Mouse (Mus musculus) heart, postnatal 36 days (tissue): ENCODE data around the gene AI481877. TPM values are rescaled to one million over a fixed set of nuclear protein-coding genes. Genes with fewer than 3 reads are reported as not detected.
A peak's percentile ranks its signal among the peaks of the same experiment; 100 is the strongest.
"Not testable (repeated sequence)": the region's sequence is repeated elsewhere in the genome, so short reads cannot be mapped to it uniquely, and the experiment has no call there.

Experiments
- DNase-seq, 2 experiments: peaks; one replicate each; pipeline ENCODE4 v3.0.0; 2021 to 2022
- intact Hi-C: fragments of 180-260 bp; cut with DNase I; formaldehyde crosslinking; loops from one replicate; pipeline ENCODE4 v1.15.1; 2025
- total RNA-seq, 2 experiments: library from RNA; stranded (reverse); gene quantifications; 2 replicates each; pipeline ENCODE4 v1.2.3; 2021

Gene AI481877
- total RNA-seq = not detected

DNA sequence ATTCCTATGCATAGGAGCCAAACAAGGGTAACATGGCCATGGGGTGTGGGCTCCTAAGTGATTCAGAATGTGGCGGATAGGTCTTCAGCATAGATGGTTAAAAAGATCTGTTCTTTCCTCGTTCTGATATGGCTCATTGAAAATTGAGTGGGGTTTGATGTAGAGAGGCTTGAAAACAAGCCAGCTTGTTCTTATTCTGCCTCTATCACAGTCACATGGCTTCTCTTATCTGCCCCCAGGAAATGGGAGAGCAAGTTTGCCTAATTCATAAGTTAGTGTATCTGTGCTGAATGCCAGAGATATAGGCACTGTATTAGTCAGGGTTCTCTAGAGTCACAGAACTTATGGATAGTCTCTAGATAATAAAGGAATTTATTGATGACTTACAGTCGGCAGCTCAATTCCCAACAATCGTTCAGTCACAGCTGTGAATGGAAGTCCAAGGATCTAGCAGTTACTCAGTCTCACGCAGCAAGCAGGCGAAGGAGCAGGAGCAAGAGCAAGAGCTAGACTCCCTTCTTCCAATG lies at the start of gene AI481877:
Gene AI481877 (minus strand): TSS at position 477 of the 527 bp plus-strand sequence.
- DNase-seq, intact Hi-C loops: not testable (repeated sequence)

DNA sequence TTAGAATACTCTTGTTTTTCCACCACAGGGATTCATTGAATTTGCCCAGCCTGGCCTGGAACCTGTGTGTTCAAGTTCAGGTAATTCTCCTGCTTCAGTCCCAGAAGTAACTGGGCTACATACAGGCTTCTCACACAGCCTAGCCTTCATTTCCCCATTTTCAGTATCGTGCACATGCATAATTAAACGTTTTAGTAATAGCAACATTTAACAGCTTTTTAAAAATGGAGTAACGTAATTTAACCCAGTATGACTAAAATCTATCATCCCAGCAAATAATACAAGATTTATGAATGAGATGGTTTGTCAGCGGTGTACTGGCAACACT lies 49.7 kb upstream of the AI481877 start:
- intact Hi-C loops = loop anchor here (2.0 to 10.0 kb wide), 3 partner anchors 152 to 386 kb away; partner anchors contain the start of gene Ptbp3
- no peak for DNase-seq

DNA sequence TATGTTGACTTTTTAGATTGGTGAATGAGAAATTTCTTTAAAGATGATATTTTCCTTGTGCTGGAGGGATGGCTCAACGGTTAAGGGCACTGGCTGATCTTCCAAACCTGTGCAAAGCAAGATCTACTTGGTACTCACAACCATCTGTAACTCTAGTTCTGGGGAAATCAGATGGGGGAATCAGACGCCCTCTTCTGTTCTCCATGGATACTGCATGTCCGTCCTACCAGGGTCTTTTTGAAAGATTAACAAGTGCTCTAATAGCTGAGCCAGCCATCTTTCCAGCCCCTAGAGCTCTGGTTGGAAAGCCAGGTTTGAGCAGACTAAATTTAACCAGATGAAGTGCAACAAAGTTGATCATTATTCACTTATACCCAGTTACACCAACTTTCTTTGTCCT lies 48.5 kb upstream of the AI481877 start:
- intact Hi-C loops = loop anchor here (2.0 to 10.0 kb wide), 2 partner anchors 90 to 388 kb away; no protein-coding TSS in a partner anchor
- peak; percentile 39 to 50 for DNase-seq

DNA sequence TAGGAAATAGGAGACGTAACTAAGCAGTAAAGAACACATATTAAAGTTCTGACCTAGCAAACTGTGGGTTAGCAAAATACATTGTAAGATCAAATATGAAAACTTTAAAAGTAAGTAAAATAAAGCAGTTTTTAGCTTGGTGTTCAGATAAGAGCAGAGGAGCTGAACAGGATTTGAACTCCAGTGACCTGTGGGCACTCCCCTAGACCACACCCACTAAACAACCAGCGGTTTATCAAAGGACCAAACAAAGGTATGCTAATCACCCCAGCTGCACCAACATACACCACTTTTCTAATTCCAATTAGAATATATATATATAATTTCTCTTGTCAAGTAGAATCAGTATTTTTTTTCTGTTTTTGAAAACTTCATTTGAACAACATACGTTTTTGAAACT lies 46.9 kb upstream of the AI481877 start:
- intact Hi-C loops = loop anchor here (2.0 to 10.0 kb wide), 3 partner anchors 59 to 389 kb away; no protein-coding TSS in a partner anchor

DNA sequence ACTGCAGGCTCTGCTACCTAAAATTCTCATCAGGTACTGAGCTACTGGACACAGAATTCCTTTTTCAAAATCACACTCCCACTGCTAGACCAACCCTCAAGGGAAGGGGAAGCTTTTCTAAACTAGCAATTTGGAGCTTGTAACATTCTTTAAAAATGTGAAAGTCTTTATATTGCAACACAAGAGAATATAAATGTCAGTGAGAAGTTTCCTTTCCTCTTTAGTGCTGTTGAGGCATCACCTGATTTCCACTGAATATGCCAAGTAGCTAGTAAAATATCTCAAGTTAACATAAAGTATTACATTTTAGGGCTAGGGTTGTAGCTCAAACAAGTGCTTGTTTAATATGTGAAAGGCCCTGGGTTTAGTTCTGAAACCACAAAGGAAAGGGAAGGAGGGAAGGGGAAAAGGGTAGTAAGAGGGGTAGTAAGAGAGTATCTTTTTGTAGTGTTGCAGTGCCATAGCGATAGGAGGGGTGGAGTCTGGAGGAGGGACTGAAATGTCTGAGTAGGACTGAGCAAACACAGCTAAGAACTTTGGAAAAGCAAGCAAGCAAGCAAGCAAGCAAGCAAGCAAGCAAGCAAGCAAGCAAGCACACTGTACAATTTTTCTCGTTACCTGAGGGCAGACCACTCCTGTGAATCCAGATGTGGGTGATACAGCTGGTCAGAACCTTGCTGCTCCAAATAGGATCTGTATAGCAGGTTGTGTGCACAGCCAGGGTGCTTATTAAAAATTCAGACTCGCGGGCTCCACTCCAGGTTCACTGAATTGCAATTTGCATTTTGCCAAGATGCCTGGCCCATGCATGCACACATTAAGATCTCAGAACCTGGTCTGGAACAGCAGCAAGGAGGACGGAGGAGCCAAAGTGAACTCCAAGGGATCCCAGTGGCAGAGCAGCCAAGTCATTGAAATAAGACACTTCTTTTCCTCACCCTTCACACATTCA lies 42.8 kb upstream of the AI481877 start:
- intact Hi-C loops = loop anchor here (10.0 kb wide), 1 partner anchor 393 kb away; no protein-coding TSS in a partner anchor
- DNase-seq = no peak

More for the DNA sequence above, 46.9 kb upstream of the AI481877 start:
- DNase-seq = no peak

DNA sequence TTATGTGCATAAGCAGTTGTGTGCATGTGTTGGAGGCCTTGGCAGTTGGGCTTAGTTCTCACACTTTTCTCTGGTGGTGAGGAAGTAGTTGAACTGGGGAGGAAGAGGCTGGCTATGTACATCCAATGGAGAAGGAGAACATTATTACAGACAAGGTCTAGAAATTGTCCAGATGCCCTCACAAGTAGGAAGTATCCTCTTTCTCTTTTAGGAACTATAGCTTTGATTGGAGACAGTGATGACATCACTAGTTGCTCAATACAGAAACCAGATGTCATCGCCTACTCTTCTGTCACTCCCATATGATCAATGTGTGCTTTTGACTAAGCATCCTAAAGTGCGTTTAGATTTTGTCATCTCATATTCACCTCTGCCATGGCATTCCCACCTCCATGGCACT lies 38.8 kb upstream of the AI481877 start:
- intact Hi-C loops = no loop called here

DNA sequence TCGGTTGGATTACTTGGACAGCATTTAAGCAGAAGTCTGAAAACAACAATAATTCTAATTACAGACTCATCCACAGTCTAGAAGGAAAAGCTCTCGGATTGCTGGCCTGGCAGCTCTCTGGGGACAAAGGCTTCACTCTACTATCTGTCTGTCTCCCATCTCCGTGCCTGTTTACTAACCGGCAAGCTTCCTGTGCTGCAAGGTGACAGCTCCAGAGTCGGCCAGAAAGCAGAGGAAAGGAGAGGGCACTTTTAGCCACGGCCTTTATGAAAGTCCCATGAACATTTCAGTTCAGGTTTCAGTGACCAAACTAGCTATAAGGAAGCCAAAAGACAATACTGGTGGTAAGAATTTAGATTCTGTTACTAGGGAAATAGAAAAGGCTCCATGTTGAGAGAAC lies 37.1 kb upstream of the AI481877 start:
- intact Hi-C loops = no loop called here
- no peak for DNase-seq

More for the DNA sequence above, 38.8 kb upstream of the AI481877 start:
- no peak for DNase-seq

DNA sequence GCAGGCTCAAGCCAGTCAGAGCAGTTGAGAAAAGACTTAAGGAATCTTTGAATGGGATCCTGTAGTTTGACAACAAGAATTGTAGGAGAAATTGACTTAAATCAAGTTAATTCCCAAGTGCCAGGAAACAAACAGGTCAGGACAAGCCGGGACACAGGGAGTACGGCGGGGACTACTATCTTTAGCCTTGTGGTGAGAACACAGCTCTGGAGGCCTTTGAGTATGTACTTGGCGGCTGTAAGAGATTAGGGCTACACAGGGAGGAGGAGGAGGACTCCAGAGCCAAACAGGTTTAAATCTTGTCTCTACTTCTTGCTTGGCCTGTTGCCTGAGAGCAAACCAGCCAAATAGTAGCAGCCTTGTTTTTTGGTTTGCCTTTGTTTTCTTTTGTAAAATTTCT lies 36.2 kb upstream of the AI481877 start:
- peak in 1 of 2 experiments; percentile 20 for DNase-seq
- intact Hi-C loops = no loop called here

DNA sequence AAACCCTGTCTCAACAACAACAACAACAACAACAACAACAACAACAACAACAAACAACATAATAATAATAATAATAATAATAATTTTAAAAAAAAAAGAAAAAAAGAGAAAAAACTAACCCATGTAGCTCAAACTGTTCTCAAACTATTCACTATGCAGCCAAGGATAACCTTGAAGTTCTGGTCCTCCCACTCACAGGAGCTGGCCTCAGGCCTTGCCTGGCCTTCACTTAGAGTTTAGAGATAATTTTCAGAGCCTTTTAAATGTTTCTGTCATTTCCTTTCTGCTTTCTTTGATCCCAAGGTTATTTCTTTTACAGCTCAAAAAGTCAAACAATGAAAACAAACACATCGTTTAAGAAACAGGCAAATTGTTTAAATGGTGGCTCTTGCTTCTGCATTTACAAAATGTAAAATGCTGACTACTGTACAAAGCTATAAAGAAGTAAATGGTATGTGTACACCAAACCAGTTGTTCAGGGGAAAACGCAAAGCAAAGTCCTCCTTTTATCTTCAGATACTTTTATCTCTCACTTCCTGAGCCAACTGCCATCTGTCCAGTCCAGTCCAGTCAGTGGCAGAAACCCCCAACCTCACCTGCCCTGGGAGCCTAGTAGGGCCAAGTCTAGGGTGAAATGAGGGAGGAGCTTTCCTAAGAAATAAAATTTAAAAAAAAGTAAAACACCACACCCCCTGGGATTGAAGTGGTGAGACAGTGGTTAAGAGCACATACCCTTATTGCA lies 34.6 kb upstream of the AI481877 start:
- no peak for DNase-seq
- intact Hi-C loops = no loop called here

DNA sequence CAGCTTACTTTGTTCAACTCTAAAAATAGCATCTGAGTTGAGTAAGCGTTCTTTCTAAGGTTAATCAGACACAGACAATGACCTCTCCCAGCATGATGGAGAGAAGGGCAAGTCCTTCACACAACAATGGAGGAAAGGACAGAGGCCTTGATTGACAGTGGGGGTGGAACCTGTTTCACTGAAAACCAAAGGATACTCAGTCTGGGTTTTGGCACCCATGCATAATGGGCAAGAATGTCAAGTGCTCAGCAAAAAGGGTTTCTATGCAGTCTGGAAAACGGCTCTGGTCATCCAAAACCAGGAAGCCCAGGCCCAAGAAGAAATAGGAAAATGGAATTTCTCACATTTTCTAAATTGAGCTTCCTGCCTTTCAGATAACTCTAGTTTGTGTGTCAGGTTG lies 33.8 kb upstream of the AI481877 start:
- intact Hi-C loops = no loop called here
- no peak for DNase-seq

DNA sequence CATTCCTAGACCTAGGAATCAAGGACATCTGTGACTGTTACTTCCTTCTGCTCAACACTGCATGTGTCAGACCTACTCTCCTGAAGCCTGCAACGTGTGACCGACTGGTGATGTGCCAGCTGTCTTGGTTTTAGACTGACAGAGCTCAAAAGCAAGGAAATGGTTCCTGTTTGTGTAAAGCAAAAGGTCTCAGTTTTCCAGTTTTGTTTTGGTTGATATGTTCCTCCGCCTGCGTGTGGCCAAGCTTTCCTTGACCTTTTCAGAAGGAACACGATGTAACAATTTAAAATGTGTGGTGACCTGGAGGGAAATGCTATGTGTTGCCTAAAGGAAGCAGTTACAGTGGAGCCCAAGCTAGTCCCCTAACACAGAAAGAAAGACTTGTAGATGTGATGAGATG lies 31.2 kb upstream of the AI481877 start:
- intact Hi-C loops = no loop called here

DNA sequence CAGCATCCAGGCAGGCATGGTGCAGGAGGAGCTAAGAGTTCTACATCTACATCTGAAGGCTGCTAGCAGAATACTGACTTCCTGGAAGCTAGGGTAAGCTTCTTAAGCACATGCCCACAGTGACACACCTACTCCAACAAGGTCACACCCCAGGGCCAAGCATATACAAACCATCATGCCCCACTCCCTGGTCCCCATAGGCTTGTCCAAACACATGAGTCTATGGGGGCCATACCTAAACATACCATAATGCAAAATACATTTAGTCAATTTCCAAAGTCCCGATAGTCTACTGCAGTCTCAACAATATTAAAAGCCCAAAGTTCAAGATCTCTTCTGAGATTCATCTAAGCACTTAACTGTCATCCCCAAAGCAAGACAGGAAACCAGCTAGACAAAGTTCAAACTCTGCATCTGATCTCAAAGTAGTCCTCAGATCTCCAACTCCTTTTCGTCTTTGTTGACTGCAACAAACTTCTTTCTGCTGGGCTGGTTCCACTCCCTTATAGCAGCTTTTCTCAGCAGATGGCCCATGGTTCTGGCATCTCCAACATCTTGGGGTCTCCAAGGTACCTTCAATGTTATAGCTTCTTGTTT lies 28.6 kb upstream of the AI481877 start:
- no peak for DNase-seq
- intact Hi-C loops = no loop called here

More for the DNA sequence above, 31.2 kb upstream of the AI481877 start:
- no peak for DNase-seq

DNA sequence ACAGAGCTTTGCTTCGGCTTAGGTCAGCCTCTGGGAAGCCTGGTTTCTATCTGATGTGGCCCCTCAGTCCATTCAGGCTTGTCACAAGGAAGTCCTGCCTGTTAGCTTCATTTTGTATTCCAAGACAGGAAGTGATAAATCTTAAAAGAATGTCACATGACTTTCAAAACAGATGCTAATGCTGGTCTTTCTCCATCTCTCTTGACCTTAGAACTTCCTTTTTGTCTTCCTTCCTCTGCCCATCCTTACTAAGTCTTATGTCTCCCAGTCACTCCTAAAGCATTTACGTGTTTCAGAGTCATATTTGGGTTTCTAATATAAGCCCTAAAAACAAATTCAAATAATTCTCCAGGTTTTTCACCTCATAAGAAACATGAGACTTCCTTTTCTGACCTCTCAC lies 25.3 kb upstream of the AI481877 start:
- intact Hi-C loops = no loop called here
- no peak for DNase-seq

DNA sequence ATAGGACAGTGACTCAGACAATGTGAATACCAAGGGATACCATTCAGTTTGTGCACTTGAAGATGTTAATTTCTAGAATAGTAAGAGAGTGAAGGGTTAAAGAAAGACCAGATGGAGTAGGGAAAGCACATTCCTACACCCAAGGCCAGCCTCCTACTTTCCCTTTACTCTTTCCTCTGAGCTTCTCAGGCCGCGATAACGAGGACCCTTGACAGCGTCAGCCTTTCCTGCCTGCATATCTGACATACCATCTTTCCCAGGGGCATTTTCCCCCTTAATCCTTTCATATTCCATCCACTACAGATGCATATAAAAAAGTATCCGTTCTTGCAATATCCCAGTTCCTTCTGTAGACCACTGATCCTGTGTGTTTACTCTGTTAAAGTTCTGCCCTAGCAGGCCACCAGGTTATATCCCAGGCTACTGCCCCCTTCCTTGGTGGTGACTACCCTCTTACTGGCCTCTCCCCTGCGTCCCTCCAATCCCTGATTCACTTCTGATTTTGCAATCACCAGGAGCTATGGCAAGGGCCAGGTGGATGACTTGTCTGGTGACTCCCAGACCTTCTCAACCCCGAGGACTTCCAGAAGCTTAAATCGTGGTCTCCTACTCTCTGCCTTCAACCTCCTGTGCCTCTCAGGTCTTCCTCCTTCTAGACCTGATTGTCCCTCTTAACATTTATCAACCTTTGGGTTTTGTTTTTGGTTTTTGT lies 22.3 kb upstream of the AI481877 start:
- intact Hi-C loops = no loop called here
- DNase-seq = no peak

DNA sequence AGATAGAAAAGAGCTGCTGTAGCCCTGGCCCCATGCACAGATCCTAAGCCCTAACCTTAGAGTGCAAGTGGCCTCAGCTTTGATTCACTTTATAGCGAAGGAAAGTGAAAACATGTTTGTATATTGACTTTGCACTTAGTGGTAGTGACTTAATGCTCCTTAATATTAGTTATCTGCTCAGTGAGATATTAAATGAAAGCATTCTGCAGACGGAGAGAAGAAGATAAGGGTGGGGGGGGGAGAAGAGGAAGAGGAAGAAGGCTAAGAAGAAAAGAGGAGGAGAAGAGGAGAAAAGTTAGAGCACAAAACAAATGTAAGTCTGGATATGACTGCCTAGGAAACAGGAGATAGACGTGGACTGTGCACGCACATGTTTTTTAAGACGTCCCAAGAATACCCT lies 21.5 kb upstream of the AI481877 start:
- intact Hi-C loops = no loop called here
- no peak for DNase-seq

DNA sequence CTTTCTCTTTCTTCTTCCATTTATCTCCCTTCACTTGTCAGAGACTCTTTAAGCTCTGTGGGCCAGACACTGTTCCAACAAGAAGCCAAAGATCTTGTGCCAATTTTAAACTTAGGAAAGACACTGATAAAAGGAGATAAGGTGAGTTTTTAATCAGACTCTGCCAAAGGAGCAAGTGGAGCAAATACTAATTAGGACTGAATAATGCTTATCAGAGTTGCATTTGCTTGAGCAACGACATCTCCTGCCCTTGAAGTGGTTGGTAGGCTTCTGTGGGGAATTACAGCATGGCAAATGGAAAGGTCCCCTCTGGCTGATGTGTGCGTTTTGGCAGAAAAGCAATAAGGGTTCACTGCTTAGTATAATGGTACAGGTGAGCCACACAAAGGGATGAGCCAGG lies 18.9 kb upstream of the AI481877 start:
- intact Hi-C loops = no loop called here
- DNase-seq = no peak

DNA sequence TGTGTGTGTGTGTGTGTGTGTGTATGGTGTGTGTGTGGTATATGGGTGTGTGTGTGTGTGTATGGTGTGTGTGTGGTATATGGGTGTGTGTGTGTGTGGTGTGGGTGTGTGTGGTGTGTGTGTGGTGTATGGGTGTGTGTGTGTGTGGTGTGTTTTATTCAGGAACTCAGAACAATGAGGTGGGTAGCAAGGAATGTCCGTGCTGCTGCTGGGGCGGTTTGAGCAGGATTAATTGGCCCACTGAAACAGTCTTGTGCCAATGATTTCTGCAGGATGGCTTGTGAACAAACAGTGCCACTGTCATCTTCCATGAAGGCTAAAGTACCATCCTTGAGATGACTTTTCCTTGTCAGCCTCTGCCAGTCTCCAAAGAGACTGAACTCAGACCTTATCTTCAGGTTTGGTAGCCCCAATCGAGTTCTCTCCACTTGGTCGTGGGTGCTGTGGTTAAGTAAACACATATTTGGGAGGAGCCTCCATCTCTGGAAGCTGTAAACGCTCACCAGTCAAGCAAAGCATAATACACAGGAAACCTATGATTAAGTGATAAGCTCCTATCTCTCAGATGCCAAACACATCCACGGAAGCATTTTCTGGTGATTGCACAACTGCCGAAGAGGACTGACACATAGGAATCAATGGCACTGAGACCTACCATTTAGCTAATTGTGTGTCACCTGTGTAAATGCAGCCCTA lies 18.3 kb upstream of the AI481877 start:
- DNase-seq = no peak
- intact Hi-C loops = no loop called here

DNA sequence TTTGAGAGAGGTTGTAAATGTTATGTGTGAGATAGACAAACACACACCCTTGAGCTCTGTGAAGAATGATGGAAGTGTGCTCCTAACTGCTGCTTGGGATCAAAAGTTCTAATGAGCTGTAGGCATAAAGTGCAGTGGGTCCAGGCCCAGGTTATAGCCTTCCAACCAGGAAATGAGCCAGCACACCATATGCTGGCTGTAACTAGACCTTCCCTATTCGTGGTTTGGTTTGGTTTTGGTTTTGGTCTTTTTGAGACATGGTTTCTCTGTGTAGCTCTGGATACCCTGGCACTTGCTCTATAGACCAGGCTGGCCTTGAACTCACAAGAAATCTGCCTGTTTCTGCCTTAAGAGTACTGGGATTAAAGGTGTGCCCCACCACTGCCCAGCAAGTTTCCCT lies 13.2 kb upstream of the AI481877 start:
- intact Hi-C loops = no loop called here
- DNase-seq = no peak

DNA sequence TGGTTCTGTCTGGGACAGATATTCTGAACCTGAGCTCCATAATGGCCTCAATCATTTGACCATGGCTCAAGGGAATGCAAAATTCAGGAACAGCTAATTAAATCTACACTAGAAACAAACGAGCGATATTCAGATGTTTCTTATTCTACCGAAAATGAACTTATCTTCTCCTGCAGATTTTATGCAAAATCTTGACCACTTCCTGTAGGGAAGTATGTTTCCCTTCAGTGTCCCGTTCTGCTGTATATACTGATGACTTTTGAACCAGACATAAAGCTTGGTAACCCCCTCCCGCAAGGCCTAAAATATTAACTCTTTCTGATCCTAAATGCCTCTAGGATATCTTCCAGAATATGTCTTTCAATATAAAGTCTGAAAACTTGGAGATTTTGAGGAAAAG lies 12.1 kb upstream of the AI481877 start:
- no peak for DNase-seq
- intact Hi-C loops = no loop called here

DNA sequence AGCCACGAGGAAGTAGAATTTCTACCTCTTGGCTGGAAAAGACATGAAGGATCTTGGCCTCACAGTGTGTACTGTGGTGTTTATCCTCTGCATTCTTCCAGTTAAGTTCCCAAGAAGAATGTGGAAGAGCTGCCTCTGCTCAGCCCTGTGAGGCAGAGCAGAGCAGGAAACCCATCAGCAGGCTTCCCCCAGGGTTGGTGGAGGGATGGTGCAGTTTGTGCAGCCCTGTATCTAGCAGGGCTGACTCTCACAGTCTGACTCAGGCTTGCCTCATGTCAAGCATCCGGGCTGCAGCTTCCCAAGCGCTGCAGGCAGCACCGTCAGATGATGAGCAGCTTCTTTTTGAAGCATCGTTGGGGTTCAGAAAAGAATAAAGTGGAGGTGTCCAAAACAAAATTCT lies 10.3 kb upstream of the AI481877 start:
- DNase-seq = no peak
- intact Hi-C loops = no loop called here
